Mouse (Mus musculus) heart, adult 9 months (tissue): Measurements from ENCODE around the gene Fam71e1.

Experiments used
- DNase-seq, 2 experiments: peaks; one replicate each; pipeline ENCODE4 v3.0.0; 2022; ENCODE audit warnings: low spot score in 2 of 2

Gene Fam71e1

DNA sequence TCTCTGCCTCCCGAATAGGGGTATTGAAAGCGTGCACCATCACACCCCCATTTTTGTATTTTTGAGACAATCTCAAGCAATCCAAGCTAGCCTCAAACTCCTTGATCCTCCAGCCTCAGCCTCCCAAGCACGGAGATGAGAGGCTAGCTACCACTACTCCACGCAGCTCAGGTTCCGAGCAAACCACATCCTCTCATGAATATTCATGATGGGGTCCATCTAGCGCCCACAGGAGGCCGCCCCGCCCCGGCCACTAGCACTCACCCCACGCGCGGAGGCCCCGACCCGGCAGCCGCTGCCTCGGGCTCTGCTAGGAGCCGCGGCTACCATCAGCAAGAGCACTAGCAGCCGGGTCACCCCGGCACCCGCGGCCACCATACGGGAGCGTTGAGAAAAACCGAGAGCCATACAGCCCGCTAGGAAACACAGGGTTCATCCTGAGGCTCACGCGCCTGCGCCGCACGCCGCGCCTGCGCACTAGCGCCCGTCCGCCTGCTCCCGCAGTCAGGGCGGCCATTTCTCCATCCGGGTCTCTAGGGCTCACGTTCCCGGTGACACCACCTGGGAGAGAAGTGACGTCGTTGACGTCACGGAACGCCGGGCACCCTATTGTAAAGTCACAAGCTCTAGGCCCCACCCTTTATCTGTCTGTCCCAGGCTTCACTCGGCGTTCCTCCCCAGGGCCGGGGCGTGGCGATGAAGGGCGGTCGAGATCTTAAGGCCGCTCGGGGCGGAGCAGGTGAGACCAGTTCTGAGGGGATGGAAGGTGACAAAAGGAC is at the start of gene Fam71e1, which contains the start of gene Emc10:
Gene Fam71e1, plus strand, starts transcription at position 590 of the 779 bp plus-strand sequence.
Gene Emc10, minus strand, starts transcription at position 538 of the 779 bp plus-strand sequence.
- peak; percentile 97 to 98 for DNase-seq

DNA sequence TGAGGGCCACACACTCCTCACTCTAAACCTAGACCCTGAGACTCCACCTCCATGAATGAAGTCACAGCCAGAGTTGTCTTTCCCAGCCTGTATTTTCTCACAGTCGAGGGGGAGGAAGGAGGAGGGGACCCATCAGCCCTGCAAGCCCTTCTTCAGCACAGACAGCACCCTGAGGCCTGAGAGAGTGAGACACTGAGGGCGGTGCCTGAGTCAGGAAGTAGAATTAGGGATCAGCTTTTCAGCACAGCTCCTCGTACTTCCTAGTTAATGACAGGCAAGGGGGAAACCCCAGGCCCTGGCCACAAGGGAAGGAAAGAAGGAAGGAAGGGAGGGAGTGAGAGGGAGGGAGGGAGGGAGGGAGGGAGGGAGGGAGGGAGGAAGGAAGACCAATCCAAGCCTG is 43.1 kb upstream of the Fam71e1 start:
- DNase-seq: no peak

DNA sequence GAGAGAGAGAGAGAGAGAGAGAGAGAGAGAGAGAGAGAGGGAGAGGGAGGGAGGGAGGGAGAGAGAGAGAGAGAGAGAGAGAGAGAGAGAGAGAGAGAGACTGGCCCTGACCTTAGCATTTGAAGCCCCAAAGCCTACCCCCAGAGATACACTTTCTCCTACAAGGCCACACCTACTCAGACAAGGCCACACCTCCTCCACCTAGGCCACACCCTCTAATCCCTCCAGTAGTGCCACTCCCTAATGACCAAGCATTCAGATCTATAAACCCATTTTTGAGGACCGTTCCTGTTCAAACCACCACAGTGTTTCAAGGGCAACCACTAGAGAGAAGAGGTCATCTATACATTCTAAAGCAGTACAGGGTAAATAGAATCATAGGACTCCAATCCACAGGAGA is 40.1 kb upstream of the Fam71e1 start:
- no peak for DNase-seq

DNA sequence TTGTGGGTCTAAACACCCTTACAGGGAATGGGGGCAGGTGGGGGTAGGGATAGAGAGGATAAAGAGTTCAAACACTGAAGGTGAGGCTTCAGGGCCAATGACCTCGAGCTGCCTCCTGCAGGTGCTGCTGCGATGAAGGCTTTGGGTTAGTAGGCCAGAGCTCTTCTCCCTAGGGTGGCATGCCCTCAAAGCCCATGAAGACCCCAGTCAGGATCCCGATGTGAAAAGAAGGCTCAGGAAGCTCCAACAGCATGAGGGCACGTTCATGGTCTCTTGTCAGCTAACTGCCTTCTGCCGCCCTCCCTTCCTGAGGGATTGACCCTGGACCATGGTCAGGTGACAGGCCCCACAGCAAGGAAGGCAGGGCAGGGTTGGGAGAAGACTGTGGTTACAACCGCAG is 36.3 kb upstream of the Fam71e1 start:
- no peak for DNase-seq

DNA sequence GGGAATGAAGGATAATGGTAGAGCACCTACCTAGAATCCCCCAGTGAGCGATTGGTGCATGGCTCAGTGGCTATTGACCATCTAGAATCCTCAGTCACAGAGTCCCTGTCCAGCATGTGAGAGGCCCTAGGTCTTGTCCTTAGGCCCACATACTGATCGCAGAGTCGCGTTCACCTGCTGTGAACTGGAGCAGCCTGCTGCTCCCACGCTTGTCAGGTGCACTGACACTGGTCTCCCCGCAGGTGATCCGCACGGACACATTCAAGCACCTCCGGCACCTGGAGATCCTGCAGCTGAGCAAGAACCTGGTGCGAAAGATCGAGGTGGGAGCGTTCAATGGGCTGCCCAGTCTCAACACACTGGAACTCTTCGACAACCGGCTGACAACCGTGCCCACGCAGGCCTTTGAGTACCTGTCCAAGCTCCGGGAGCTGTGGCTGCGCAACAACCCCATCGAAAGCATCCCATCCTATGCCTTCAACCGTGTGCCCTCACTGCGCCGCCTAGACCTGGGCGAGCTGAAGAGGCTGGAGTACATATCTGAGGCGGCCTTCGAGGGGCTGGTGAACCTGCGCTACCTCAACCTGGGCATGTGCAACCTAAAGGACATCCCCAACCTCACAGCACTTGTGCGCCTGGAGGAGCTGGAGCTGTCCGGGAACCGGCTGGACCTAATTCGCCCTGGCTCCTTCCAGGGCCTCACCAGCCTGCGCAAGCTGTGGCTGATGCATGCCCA is 35.4 kb upstream of the Fam71e1 start:
- no peak for DNase-seq

DNA sequence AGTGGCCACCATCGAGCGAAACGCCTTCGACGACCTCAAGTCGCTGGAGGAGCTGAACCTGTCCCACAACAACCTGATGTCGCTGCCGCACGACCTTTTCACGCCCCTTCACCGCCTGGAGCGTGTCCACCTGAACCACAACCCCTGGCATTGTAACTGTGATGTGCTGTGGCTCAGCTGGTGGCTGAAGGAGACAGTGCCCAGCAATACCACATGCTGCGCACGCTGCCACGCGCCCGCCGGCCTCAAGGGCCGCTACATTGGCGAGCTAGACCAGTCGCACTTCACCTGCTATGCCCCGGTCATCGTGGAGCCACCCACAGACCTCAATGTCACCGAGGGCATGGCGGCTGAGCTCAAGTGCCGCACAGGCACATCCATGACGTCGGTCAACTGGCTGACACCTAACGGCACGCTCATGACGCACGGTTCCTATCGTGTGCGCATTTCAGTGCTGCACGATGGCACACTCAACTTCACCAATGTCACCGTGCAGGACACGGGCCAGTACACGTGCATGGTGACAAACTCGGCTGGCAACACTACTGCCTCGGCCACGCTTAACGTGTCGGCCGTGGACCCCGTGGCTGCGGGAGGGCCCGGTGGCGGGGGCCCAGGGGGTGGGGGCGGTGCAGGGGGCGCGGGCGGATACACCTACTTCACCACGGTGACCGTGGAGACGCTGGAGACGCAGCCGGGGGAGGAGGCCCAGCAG is 34.7 kb upstream of the Fam71e1 start:
- no peak for DNase-seq

DNA sequence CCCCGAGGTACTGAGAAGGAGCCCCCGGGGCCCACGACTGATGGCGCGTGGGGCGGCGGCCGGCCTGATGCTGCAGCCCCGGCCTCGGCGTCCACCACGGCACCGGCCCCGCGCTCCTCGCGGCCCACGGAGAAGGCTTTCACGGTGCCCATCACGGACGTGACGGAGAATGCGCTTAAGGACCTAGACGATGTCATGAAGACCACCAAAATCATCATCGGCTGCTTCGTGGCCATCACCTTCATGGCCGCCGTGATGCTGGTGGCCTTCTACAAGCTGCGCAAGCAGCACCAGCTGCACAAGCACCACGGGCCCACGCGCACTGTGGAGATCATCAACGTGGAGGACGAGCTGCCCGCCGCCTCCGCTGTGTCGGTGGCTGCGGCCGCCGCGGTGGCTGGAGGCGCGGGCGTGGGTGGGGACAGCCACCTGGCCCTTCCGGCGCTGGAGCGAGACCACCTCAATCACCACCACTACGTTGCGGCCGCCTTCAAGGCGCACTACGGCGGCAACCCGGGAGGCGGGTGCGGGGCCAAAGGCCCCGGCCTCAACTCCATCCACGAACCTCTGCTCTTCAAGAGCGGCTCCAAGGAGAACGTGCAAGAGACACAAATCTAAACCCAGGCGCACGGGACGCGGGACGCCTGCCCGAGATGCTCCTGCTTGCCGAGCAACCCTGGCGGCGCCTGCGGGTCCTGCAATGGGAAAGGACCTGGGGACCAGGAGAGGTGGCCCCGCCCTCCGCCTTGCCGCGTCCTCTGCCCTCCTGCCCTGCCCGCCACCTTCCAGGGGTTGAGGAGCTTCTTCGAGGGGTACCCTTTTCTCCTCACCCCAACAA is 33.9 kb upstream of the Fam71e1 start:
- DNase-seq: no peak

DNA sequence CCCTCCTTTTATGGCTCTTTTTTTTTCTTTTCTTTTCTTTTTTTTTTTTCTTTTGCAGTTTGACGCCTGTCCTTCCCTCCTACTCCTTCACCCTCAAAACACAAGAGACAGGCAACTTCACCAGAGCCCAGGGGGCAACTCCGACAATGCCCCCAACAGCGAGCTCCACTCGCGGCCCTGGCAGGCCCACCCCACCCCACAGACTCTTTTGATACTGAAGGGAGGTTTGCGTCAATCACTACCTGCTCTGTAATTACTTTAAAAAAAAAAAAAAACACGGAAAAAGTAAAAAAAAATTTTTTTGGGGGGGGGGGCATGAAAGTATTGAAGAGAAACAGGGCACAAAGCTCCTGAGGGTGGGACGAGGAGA is 33.3 kb upstream of the Fam71e1 start:
- no peak for DNase-seq

DNA sequence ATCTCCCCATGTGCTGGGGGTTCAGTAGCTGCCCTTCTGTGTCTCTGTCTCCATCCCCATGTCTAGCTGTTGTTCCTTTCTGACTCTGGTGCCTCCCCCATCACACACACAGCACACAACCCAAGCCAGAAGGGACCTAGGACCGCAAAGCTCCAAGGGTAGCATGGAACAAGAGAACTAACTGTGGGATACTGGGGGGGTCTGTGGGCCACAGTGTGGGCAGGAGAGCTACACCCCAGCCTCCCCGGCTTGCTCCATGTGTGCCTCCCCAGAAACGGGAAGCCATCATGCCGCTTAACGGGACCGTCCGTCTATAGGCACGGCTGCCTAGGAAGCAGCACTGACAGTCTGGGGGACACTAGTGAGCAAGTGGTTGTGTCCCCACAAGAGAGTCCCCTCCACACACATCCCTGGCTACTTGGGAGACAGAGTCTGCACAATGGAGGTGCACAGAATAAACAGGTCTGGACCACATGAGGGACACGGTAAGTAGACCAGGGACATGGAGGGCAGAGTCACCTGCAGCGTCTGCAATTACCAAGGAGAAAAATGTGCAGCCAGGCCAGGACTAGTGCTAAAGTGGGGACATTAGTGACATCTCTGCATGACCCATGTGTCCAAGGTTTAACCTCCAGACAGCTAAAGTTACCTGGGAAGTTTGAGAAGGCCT is 32.7 kb upstream of the Fam71e1 start:
- DNase-seq: no peak

DNA sequence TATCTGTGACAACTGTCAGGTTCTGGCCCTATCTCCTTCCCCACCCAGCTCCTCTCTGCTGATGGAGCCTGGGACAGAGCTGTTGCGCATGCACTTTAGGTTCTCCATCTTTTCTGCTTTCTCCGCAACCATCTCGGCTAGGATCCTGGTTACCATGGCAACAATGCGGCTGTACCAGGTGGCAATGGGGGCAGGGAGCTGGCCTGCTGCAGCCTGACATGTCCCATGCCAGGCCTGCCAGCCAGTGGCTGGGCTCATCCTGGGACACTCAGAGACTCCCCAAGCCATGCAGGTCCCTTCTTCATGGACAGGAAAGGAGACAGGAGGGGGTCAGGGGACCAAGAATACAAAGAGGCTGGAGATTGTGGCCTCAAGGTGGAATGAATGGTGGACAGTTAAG is 31.9 kb upstream of the Fam71e1 start:
- DNase-seq: no peak

DNA sequence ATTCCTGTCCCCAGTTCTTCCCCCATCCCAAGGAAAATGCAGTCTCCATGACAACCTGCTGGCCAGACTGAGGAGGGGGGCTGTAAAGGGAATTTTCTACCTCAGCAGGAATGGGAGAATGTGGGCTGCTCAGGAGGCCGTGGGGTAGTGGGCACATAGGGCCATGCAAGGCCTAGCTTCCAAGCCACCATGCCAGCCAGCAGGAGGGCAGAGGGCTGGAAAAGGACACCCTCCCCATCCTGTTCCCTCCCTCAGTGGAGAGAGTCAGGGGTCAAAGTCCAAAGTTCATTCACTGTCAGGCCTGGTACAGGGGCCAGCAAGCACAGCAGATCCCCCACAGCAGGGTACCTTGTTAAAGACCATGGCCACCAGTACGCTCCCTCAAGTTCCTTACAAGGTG is 31.3 kb upstream of the Fam71e1 start, which contains the start of gene Aspdh:
Gene Aspdh, plus strand, starts transcription at position 281 of the 400 bp plus-strand sequence.
- no peak for DNase-seq

DNA sequence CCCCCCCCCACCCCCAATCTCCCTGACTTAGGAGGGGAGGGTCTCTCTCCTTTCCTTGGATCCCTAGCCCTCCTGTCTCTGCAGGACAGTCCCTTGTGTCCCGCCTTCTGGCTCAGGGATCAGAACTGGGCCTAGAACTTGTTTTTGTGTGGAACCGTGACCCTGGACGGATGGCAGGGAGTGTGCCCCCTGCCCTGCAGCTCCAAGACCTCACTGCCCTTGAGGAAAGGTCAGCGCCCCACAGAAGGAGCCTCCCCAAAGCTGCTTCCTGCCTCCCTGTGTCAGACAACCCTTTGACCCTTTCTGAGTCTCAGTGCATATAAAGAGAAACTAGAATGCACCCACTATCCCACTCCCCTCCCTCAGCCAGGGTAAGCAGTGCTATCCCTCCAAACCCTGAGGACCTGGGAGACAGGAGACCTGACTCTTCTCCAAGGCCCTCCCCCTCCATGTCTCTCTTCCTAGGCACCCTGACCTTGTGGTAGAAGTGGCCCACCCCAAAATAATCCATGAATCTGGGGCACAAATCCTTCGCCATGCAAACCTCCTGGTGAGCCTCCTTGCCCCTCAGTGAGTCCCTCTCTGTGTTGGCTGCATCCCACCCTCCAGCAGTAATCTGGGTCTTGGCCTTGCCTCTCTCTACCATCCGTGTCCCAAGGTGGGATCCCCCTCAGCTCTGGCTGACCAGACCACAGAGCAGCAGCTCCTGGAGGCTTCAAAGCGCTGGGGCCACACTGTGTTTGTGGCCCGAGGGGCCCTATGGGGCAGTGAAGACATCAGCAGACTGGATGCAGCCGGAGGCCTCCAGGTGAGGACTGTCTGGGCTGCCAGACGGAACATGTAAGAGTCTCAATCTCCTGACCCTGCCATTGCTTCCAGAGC is 30.1 kb upstream of the Fam71e1 start:
- DNase-seq: no peak

DNA sequence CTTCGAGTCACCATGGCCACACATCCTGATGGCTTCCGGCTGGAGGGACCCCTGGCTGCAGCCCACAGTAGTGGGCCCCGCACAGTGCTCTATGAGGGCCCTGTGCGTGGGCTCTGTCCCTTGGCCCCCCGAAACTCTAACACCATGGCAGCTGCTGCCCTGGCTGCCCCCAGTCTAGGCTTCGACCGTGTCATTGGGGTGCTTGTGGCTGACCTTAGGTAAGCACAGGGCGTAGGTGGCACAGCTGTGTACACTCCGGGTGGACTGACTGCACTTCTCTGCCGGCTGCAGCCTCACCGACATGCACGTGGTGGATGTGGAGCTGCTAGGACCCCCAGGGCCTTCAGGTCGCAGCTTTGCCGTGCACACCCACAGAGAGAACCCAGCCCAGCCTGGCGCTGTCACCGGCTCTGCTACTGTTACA is 29.5 kb upstream of the Fam71e1 start:
- no peak for DNase-seq

DNA sequence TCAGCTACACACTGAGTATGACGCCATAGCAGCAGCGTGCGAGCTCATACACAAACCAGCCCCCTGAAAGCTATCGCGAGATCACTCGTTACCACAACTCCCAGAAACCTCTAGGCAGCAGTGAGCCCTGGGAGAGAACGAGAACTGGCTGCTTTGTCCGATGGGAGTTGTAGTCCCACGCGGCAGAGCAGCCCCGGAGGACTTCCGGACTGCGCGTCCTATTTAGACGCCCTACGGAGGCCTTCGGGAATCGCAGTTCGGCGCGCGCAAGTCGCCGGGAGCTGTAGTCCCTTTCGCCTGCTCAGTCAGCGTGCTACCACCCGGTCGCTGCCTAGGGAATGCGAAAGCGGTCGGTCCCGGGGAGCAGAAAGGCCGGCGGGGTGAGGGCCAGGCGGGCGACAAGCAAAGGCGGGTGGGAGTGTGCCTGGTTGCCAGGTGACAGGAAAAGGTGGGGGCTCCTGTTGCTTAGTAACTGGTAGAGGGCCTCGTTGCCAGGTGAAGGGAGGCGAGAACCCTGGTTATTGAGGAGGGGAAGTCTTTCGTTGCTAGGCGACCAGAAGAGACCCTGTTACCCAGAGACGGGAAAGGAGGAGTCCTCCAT is 28.5 kb upstream of the Fam71e1 start, which contains the start of gene Josd2:
Gene Josd2, plus strand, starts transcription at position 170 of the 601 bp plus-strand sequence.
- DNase-seq: peak; percentile 98

DNA sequence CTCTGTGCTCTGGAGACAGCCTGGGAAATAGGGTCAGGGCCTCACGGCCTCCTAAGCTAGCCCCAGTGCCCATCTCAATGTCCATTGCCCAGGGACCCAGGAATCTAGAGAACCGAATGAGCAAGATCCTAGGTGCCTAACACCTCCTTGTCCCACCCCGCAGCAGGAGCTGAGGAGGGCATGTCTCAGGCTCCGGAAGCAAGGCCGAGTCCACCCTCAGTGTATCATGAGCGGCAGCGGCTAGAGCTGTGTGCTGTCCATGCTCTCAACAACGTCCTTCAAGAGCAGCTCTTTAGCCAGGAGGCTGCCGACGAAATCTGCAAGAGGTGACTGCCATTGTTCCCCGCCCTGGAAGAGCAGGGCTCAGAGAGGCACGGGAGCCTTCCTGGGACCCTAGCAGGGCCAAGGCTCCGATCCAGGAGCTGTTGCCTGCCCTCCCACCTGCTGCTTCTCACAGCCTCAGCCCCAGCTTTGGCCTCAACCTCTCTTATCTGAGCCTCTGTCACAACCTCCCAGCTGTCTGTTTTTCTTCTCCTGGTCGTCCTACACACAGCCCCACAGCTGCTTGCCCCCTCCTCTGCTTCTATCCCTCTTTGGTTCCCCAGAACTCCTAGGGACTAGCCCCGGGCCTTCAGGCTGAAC is 27.6 kb upstream of the Fam71e1 start:
- DNase-seq: peak in 1 of 2 experiments; percentile 27

DNA sequence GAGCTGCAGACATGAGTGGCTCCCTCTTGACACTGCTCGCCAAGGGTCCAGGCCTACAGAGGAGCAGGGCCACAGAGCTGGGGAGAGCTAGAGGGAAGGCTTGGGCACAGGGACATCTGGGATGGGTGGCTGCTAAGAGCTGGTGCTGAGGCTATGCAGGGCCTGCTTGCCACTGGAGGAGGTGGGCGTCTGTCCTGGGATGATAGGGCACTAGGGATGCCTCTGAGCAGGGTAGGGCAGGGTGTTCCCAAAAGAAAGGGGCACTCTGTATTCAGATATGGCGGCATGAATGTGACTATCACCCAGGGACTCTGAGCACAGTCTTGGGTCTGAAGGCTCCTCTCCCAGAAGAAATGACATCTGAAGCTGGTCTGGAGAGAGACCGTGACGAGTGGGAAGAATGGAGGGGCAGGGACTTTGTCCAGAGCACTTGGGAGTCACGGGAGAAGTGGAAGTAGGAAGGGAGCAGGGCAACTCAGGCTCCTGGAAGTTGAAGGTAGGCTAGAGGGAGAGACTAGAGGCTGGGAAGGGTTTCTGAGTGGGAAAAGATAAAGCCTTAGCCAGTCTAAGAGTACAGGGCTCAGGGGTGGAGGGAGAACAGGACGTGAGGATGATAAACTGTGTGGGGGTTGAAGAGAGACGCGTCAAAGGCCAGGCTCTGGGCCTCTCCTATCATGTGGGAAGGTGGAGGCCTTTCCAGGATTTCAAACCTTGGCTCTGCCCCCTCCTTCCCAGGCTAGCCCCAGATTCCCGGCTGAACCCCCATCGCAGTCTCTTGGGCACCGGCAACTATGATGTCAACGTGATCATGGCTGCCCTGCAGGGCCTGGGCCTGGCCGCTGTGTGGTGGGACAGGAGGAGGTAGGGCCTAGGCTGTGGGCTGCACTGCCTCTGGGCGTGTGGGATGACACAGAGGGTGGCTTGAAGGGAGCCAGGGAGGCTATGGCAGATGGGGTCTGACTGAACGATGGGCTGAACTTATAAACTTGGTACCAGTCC is 26.4 kb upstream of the Fam71e1 start:
- DNase-seq: no peak
